Mouse (Mus musculus) heart, postnatal 25 days (tissue): ENCODE measurements at regions not wholly inside any gene's neighbourhood (a gene's known extent, or its start where the extent isn't known, plus 50 kb on each side); places are given as distances from the start of the nearest gene placed in this dataset.

Experiments
- DNase-seq: peaks from one replicate; pipeline ENCODE4 v3.0.0; 2022; ENCODE audit warnings: low spot score
- intact Hi-C: fragments of 180-260 bp; cut with DNase I; formaldehyde crosslinking; loops from one replicate; pipeline ENCODE4 v1.15.1; 2025

- DNase-seq: no peak
These were observed 50.4 kb upstream of the Nampt start for GRCm38 (mm10) chr12:32768744-32769535.

More at GRCm38 (mm10) chr12:32768744-32769535, 50.4 kb upstream of the Nampt start:
- intact Hi-C loops: loop anchor here (5.0 to 10.0 kb wide), 2 partner anchors 107 to 126 kb away; no protein-coding TSS in a partner anchor
